Mouse (Mus musculus): ENCODE measurements around the gene Hoxb7.

DNA sequence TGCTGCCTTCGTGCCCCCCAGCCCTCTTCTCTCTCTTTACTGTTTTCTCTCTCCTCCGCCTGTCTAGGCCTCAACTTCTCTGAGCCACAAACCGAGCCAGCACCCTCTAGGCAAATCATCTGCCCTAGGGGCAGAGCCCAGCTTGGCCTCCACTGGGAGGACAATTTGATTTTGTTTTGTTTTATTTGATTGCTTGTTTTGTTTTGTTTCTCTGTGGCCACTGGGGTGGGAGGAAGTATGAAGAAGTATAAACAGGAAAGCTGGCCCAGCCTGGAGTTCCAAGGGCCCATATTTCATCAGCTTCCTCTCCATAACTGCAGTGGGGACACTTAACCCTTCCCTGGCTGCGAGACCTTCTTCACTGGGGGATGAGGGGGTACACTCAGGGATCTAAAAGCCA, 22.9 kb downstream of the Hoxb7 start:
- no peak for TF ChIP-seq EP300 (IDR thresholded peaks at IDR 0.05; ENCODE audit: low read depth)
- TF ChIP-seq CTCF (IDR thresholded peaks at IDR 0.05; ENCODE audit: low read depth): no peak

Data from liver, embryonic 14.5 days (tissue).